Mouse (Mus musculus): ENCODE measurements around the gene Chchd5. TPM values are rescaled to one million over a fixed set of nuclear protein-coding genes. Genes with fewer than 3 reads are reported as not detected.

Chchd5 gene
- polyA plus RNA-seq, 1 experiment from 2014 or later: 24.4 TPM

GRCm38 (mm10) chr2:129100784-129101310 lies 28.7 kb upstream of the Chchd5 start, which contains the start of gene Polr1b:
Gene Polr1b (plus strand): TSS chr2:129100995.
- DNase-seq (peak; percentile 94), ATAC-seq (ENCODE audit: low FRiP score, low TSS enrichment) (peak; percentile 97)
- Histone ChIP-seq H3K36me3 (ENCODE audit: control insufficient read depth, insufficient read depth, low read length) (peaks cover 29% of the 10 kb centered on the region), H3K4me3 (replicated peaks; ENCODE audit: low read depth, low read length) (peak within 1 kb of the TSS; percentile 68), H3K4me2 (ENCODE audit: low read length) (peak within 1 kb of the TSS; percentile 86), H3K27me3 (ENCODE audit: control insufficient read depth, insufficient read depth, low read length) (no peaks in the 10 kb centered on the region), H3K9me3 (ENCODE audit: control insufficient read depth, low read length) (no peaks in the 10 kb centered on the region), H3K4me1 (ENCODE audit: control insufficient read depth, insufficient read depth, low read length) (no peaks in the 10 kb centered on the region), H3K9ac (replicated peaks; ENCODE audit: low read length) (peak within 1 kb of the TSS; percentile 65), H3K27ac (replicated peaks; ENCODE audit: low read depth, low read length) (0 out of 2 replicates have a peak within 1 kb of the TSS, but pooled peaks have one; percentile 13)
- under 1% methylated on average over 35 of the region's 35 CpGs for WGBS

DNA sequence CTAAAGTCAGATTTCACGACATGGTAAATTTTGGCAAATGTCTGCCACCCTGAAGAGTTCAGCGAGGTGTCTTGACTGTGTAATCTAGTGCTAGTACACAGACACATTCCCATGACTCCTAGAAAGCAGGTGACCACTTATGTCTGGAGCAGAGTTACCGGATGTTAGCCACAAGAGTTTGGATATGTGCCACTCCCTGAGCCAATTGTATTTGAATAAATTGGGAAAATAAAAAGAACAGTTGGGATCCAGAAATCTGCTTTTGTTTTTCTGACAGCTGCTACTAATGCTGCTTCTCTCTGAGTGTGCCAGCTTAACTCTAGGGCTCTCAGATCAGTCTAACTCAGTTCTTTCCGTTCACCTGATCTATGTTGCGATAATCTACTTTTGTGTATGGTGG lies 16.6 kb upstream of the Chchd5 start:
- WGBS: 92% methylated on average over 5 of the region's 5 CpGs
- H3K4me3 ChIP-seq (replicated peaks; ENCODE audit: low read depth, low read length): no peak overlapping the region
- H3K9ac ChIP-seq (replicated peaks; ENCODE audit: low read length): no peak overlapping the region
- peaks cover 79% of the 10 kb centered on the region for H3K36me3 ChIP-seq (ENCODE audit: control insufficient read depth, insufficient read depth, low read length)
- no peaks in the 10 kb centered on the region for H3K4me1 ChIP-seq (ENCODE audit: control insufficient read depth, insufficient read depth, low read length)
- no peak for ATAC-seq (ENCODE audit: low FRiP score, low TSS enrichment)
- no peaks in the 10 kb centered on the region for H3K27me3 ChIP-seq (ENCODE audit: control insufficient read depth, insufficient read depth, low read length)
- DNase-seq: no peak
- H3K27ac ChIP-seq (replicated peaks; ENCODE audit: low read depth, low read length): no peak overlapping the region
- H3K4me2 ChIP-seq (ENCODE audit: low read length): no peak overlapping the region
- no peaks in the 10 kb centered on the region for H3K9me3 ChIP-seq (ENCODE audit: control insufficient read depth, low read length)

DNA sequence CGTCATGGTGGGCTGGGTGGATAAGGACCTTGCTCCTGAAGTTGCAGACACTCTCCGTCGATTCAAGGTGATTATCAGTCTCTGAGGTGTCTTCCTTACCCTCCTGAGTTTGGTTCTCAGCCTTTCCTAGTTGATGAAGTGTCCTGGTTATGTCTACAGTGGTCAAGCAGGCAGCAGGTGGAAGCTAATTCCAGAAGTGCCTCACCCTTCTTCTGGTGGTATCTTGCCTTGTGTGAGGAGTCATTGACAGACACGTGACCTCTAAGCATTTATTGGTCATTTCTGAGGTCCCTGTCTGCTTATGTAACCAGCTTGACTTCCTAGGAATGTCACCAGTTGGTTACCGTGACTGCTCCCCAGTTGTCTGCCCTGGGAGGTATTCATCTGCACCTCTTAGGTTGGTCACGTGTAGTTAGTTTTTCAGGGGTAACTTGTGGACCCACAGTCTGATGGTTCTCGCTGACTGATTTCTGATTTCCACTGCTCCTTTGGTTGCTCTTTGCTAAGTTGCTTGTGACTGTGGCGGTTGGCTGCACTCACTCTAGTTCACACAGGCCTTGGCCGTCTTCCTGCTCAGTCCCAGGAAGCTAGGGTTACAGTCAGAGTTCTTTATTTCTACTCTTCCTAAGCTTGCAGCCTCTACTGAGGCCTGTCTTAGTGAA lies 13.7 kb upstream of the Chchd5 start:
- ATAC-seq (ENCODE audit: low FRiP score, low TSS enrichment): no peak
- 94% methylated on average over 9 of the region's 9 CpGs for WGBS

DNA sequence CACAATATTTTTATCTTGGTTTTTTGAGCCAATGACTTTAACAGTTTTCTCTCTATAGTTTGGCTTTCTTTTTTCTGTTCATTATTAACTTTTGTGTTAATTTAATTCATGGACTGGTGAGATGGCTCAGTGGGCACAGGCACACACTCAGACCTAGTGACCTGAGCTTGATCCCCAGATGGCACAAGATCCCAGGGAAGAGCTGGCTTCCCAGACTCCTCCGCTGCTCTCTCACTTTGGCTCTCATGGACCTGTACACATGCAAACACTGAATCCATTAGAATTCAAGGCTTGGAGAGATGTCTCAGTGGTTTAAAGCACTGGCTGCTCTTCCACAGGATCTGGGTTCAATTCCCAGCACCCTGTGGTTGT lies 13.1 kb upstream of the Chchd5 start:
- no peaks in the 10 kb centered on the region for H3K4me1 ChIP-seq (ENCODE audit: control insufficient read depth, insufficient read depth, low read length)
- H3K36me3 ChIP-seq (ENCODE audit: control insufficient read depth, insufficient read depth, low read length): peaks cover 85% of the 10 kb centered on the region
- no peak overlapping the region for H3K4me3 ChIP-seq (replicated peaks; ENCODE audit: low read depth, low read length)
- no peak overlapping the region for H3K4me2 ChIP-seq (ENCODE audit: low read length)
- no peaks in the 10 kb centered on the region for H3K27me3 ChIP-seq (ENCODE audit: control insufficient read depth, insufficient read depth, low read length)
- no peak overlapping the region for H3K27ac ChIP-seq (replicated peaks; ENCODE audit: low read depth, low read length)
- DNase-seq: no peak
- 100% methylated on average over 1 of the region's 1 CpGs for WGBS
- no peak overlapping the region for H3K9ac ChIP-seq (replicated peaks; ENCODE audit: low read length)
- H3K9me3 ChIP-seq (ENCODE audit: control insufficient read depth, low read length): no peaks in the 10 kb centered on the region
- ATAC-seq (ENCODE audit: low FRiP score, low TSS enrichment): no peak

More for the DNA sequence above, 13.7 kb upstream of the Chchd5 start:
- no peak overlapping the region for H3K9ac ChIP-seq (replicated peaks; ENCODE audit: low read length)
- no peak for DNase-seq
- no peak overlapping the region for H3K4me3 ChIP-seq (replicated peaks; ENCODE audit: low read depth, low read length)
- H3K36me3 ChIP-seq (ENCODE audit: control insufficient read depth, insufficient read depth, low read length): peaks cover 87% of the 10 kb centered on the region
- no peaks in the 10 kb centered on the region for H3K4me1 ChIP-seq (ENCODE audit: control insufficient read depth, insufficient read depth, low read length)
- H3K27ac ChIP-seq (replicated peaks; ENCODE audit: low read depth, low read length): no peak overlapping the region
- H3K27me3 ChIP-seq (ENCODE audit: control insufficient read depth, insufficient read depth, low read length): no peaks in the 10 kb centered on the region
- no peaks in the 10 kb centered on the region for H3K9me3 ChIP-seq (ENCODE audit: control insufficient read depth, low read length)
- no peak overlapping the region for H3K4me2 ChIP-seq (ENCODE audit: low read length)

GRCm38 (mm10) chr2:129118061-129118460 lies 11.4 kb upstream of the Chchd5 start:
- no peak for DNase-seq
- peaks cover 82% of the 10 kb centered on the region for H3K36me3 ChIP-seq (ENCODE audit: control insufficient read depth, insufficient read depth, low read length)
- H3K9me3 ChIP-seq (ENCODE audit: control insufficient read depth, low read length): no peaks in the 10 kb centered on the region
- 95% methylated on average over 12 of the region's 12 CpGs for WGBS
- H3K4me1 ChIP-seq (ENCODE audit: control insufficient read depth, insufficient read depth, low read length): no peaks in the 10 kb centered on the region
- no peak for ATAC-seq (ENCODE audit: low FRiP score, low TSS enrichment)
- no peak overlapping the region for H3K9ac ChIP-seq (replicated peaks; ENCODE audit: low read length)
- no peak overlapping the region for H3K27ac ChIP-seq (replicated peaks; ENCODE audit: low read depth, low read length)
- no peaks in the 10 kb centered on the region for H3K27me3 ChIP-seq (ENCODE audit: control insufficient read depth, insufficient read depth, low read length)
- no peak overlapping the region for H3K4me2 ChIP-seq (ENCODE audit: low read length)
- no peak overlapping the region for H3K4me3 ChIP-seq (replicated peaks; ENCODE audit: low read depth, low read length)

- ATAC-seq (ENCODE audit: low FRiP score, low TSS enrichment): no peak
- Histone ChIP-seq H3K27ac (replicated peaks; ENCODE audit: low read depth, low read length) (no peak overlapping the region), H3K27me3 (ENCODE audit: control insufficient read depth, insufficient read depth, low read length) (no peaks in the 10 kb centered on the region), H3K4me2 (ENCODE audit: low read length) (no peak overlapping the region), H3K4me1 (ENCODE audit: control insufficient read depth, insufficient read depth, low read length) (no peaks in the 10 kb centered on the region), H3K36me3 (ENCODE audit: control insufficient read depth, insufficient read depth, low read length) (peaks cover 78% of the 10 kb centered on the region), H3K4me3 (replicated peaks; ENCODE audit: low read depth, low read length) (no peak overlapping the region), H3K9ac (replicated peaks; ENCODE audit: low read length) (no peak overlapping the region), H3K9me3 (ENCODE audit: control insufficient read depth, low read length) (no peaks in the 10 kb centered on the region)
- WGBS: 97% methylated on average over 8 of the region's 8 CpGs
- DNase-seq: no peak
Measured at GRCm38 (mm10) chr2:129121986-129122385, 7.5 kb upstream of the Chchd5 start.

- no peaks in the 10 kb centered on the region for H3K27me3 ChIP-seq (ENCODE audit: control insufficient read depth, insufficient read depth, low read length)
- ATAC-seq (ENCODE audit: low FRiP score, low TSS enrichment) (peak; percentile 48), DNase-seq (no peak)
- peak overlapping the region; percentile 65 for H3K27ac ChIP-seq (replicated peaks; ENCODE audit: low read depth, low read length)
- peaks cover 38% of the 10 kb centered on the region for H3K36me3 ChIP-seq (ENCODE audit: control insufficient read depth, insufficient read depth, low read length)
- H3K9ac ChIP-seq (replicated peaks; ENCODE audit: low read length): peak overlapping the region; percentile 44
- H3K4me3 ChIP-seq (replicated peaks; ENCODE audit: low read depth, low read length): peak overlapping the region; percentile 62
- H3K4me2 ChIP-seq (ENCODE audit: low read length): peak overlapping the region; percentile 76
- H3K9me3 ChIP-seq (ENCODE audit: control insufficient read depth, low read length): peaks cover 9% of the 10 kb centered on the region; the same call in 1 of the 2 replicates
- H3K4me1 ChIP-seq (ENCODE audit: control insufficient read depth, insufficient read depth, low read length): peaks cover 9% of the 10 kb centered on the region
- WGBS: 25% methylated on average over 18 of the region's 18 CpGs
Measured at GRCm38 (mm10) chr2:129129987-129130545, 566 bp downstream of the Chchd5 start.

DNA sequence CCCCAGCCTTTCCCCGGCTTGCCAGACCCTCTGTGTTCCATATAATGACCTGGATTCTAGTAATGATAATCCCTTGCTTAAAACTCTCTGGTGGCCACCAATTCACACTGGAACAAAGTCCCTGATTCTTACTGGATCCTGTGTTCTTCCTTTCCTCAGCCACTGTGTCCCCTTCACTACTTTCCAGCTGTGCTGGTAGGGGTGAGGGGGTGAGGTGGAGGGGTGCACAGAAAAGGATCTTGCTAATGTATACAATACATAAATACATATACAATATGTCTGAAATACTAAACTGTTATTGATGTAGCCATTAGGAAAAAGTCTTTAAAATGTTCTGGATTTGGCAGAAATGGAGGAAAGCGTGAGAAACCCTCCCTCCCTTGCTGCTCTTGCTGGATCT lies 1.3 kb downstream of the Chchd5 start:
- Histone ChIP-seq H3K9me3 (ENCODE audit: control insufficient read depth, low read length) (peaks cover 9% of the 10 kb centered on the region; the same call in 1 of the 2 replicates), H3K27ac (replicated peaks; ENCODE audit: low read depth, low read length) (no peak overlapping the region), H3K4me3 (replicated peaks; ENCODE audit: low read depth, low read length) (no peak overlapping the region), H3K36me3 (ENCODE audit: control insufficient read depth, insufficient read depth, low read length) (peaks cover 31% of the 10 kb centered on the region), H3K4me2 (ENCODE audit: low read length) (peak overlapping the region; percentile 76), H3K27me3 (ENCODE audit: control insufficient read depth, insufficient read depth, low read length) (no peaks in the 10 kb centered on the region), H3K9ac (replicated peaks; ENCODE audit: low read length) (peak overlapping the region; percentile 44; the same call in 1 of the 2 replicates), H3K4me1 (ENCODE audit: control insufficient read depth, insufficient read depth, low read length) (peaks cover 9% of the 10 kb centered on the region)
- DNase-seq: no peak
- WGBS: 90% methylated on average over 2 of the region's 2 CpGs
- ATAC-seq (ENCODE audit: low FRiP score, low TSS enrichment): no peak

DNA sequence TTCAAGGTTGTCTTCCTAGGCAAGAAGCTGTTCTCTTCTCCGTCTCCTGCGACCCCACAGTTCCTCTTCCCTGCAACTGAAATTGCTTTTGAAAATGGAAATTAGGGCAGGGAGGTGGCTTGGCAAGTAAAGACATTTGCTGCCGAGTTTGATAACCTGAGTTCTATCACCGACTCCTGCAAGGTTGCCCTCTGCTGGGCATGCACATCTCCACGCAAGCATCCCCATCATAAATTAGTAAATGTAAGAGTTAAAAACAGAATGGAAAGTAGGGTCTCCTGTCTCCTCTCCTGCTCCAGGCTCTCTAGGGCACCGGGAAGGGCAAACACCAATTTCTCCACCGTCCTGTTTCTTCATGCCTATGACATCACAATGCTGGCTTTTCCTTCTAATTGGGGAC lies 2.7 kb downstream of the Chchd5 start:
- no peak for DNase-seq

More for the DNA sequence above, 2.7 kb downstream of the Chchd5 start:
- Histone ChIP-seq H3K9ac (replicated peaks; ENCODE audit: low read length) (no peak overlapping the region), H3K4me1 (ENCODE audit: control insufficient read depth, insufficient read depth, low read length) (peaks cover 9% of the 10 kb centered on the region), H3K9me3 (ENCODE audit: control insufficient read depth, low read length) (peaks cover 9% of the 10 kb centered on the region; the same call in 1 of the 2 replicates), H3K4me3 (replicated peaks; ENCODE audit: low read depth, low read length) (no peak overlapping the region), H3K27ac (replicated peaks; ENCODE audit: low read depth, low read length) (no peak overlapping the region), H3K4me2 (ENCODE audit: low read length) (no peak overlapping the region), H3K27me3 (ENCODE audit: control insufficient read depth, insufficient read depth, low read length) (no peaks in the 10 kb centered on the region), H3K36me3 (ENCODE audit: control insufficient read depth, insufficient read depth, low read length) (peaks cover 18% of the 10 kb centered on the region)
- ATAC-seq (ENCODE audit: low FRiP score, low TSS enrichment): no peak
- 95% methylated on average over 7 of the region's 7 CpGs for WGBS
